Comparison of ENCODE assay signal across 9 mouse cellular contexts in the genomic region with DNA sequence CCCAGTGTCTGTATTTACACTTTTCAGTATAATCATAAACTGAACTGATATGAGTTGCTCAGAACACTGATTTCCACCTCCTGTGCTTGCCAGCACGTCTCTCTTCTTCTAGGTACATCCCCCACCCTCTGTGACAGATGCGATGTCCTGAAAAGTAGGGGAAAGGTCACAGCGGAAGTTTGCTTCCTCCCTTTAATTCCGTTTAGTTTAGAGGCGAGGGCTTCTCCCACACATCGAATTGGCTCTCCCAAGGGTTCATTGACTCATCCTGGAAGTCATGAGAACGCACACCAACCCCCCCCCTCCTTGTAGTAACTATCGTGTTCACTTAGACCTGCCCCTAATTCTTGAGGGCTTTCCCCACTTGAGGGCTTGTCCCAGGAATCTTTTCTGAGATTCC. TPM values are rescaled to one million over a fixed set of nuclear protein-coding genes. Genes with fewer than 3 reads are reported as not detected.
DNase-seq lines count a peak whose midpoint lies in the region; ATAC-seq and TF ChIP-seq lines count a peak whose summit lies in the region.
"Had no signal": no experiment of that assay in that cellular context is flagged by ENCODE, and none has a peak within 500 bp of the region (broad histone marks: within the 10 kb centered on the region; RNA-seq: fewer than 3 reads in every experiment).

No protein-coding gene starts in this region.

- peaks cover 28% of the 10 kb centered on the region for H3K4me1 ChIP-seq in megakaryocyte, embryonic 14.5 days
- H3K4me1 ChIP-seq in heart, embryonic 10.5 days: peaks cover 20% of the 10 kb centered on the region
- peaks cover 5% of the 10 kb centered on the region; the same call in 1 of the 2 replicates for H3K4me1 ChIP-seq in limb, embryonic 14.5 days (ENCODE audit: control insufficient read depth, insufficient read depth, low read length)
- peaks cover 16% of the 10 kb centered on the region for H3K4me1 ChIP-seq in thymus, adult 2 months (replicated peaks; ENCODE audit: control insufficient read depth, insufficient read depth, low read length)
- 0 out of 2 replicates have a peak, but pooled peaks cover 2% of the 10 kb centered on the region for H3K4me1 ChIP-seq in forebrain, embryonic 11.5 days (replicated peaks; ENCODE audit: control insufficient read depth, insufficient read depth, low read length)

- 5% methylated on average over 8 of the region's 8 CpGs for WGBS in heart, embryonic 10.5 days
- 9% methylated on average over 8 of the region's 8 CpGs for WGBS in limb, embryonic 14.5 days
- WGBS in thymus, adult 2 months: 2% methylated on average over 8 of the region's 8 CpGs
- 21% methylated on average over 8 of the region's 8 CpGs for WGBS in forebrain, embryonic 11.5 days

- TF ChIP-seq CTCF in thymus, adult 2 months (IDR thresholded peaks at IDR 0.05; ENCODE audit: borderline replicate concordance, control insufficient read depth, extremely low read depth, insufficient read depth, low read length, poor library complexity): no peak

- ATAC-seq in megakaryocyte, adult 5-6 weeks (ENCODE audit: poor library complexity, severe bottlenecking): no peak
- ATAC-seq in limb, embryonic 14.5 days (ENCODE audit: low FRiP score, low read depth): no peak
- no peak for ATAC-seq in forebrain, embryonic 11.5 days (replicated peaks; ENCODE audit: low FRiP score)

- peak overlapping the region; percentile 59 for H3K4me3 ChIP-seq in megakaryocyte, embryonic 14.5 days (replicated peaks)
- H3K4me3 ChIP-seq in heart, embryonic 10.5 days: peak overlapping the region; percentile 31
- no peak overlapping the region for H3K4me3 ChIP-seq in limb, embryonic 14.5 days (replicated peaks; ENCODE audit: low read length)
- peak overlapping the region; percentile 17 for H3K4me3 ChIP-seq in thymus, adult 2 months (ENCODE audit: control insufficient read depth, insufficient read depth, low read length)
- H3K4me3 ChIP-seq in forebrain, embryonic 11.5 days (ENCODE audit: low read depth, low read length): no peak overlapping the region

- H3K27ac ChIP-seq in heart, embryonic 10.5 days: peak overlapping the region; percentile 44; the same call in 1 of the 2 replicates
- no peak overlapping the region for H3K27ac ChIP-seq in limb, embryonic 14.5 days (replicated peaks; ENCODE audit: low read depth, low read length)
- H3K27ac ChIP-seq in thymus, adult 2 months (ENCODE audit: control insufficient read depth, insufficient read depth, low read length): no peak overlapping the region; the same call in 1 of the 2 replicates
- no peak overlapping the region for H3K27ac ChIP-seq in forebrain, embryonic 11.5 days (ENCODE audit: low read depth, low read length)

- peak overlapping the region; percentile 13; the same call in 1 of the 2 replicates for H3K4me2 ChIP-seq in limb, embryonic 14.5 days (replicated peaks; ENCODE audit: low read depth, low read length, severe bottlenecking)
- no peak overlapping the region for H3K4me2 ChIP-seq in forebrain, embryonic 11.5 days (ENCODE audit: low read depth, low read length, severe bottlenecking)

- TF ChIP-seq POLR2A in limb, embryonic 14.5 days (IDR thresholded peaks at IDR 0.05; ENCODE audit: borderline replicate concordance, extremely low read depth, insufficient read depth, insufficient read length): no peak
- TF ChIP-seq POLR2A in thymus, adult 2 months (IDR thresholded peaks at IDR 0.05; ENCODE audit: control insufficient read depth, extremely low read depth, insufficient read depth, low read length, poor library complexity): no peak

- peaks cover 20% of the 10 kb centered on the region for H3K36me3 ChIP-seq in megakaryocyte, embryonic 14.5 days (replicated peaks; ENCODE audit: low read length)
- H3K36me3 ChIP-seq in heart, embryonic 10.5 days: peaks cover 17% of the 10 kb centered on the region
- peaks cover 11% of the 10 kb centered on the region for H3K36me3 ChIP-seq in limb, embryonic 14.5 days (ENCODE audit: control insufficient read depth, insufficient read depth, low read length)
- H3K36me3 ChIP-seq in thymus, adult 2 months (ENCODE audit: control insufficient read depth, insufficient read depth, low read length): 0 out of 2 replicates have a peak, but pooled peaks cover 3% of the 10 kb centered on the region
- H3K36me3 ChIP-seq in forebrain, embryonic 11.5 days (ENCODE audit: control insufficient read depth, insufficient read depth, low read length): no peaks in the 10 kb centered on the region; the same call in 1 of the 2 replicates

- H3K9ac ChIP-seq in limb, embryonic 14.5 days (ENCODE audit: low read depth, low read length, severe bottlenecking): no peak overlapping the region
- H3K9ac ChIP-seq in forebrain, embryonic 11.5 days (ENCODE audit: low read length): no peak overlapping the region

- DNase-seq in heart, embryonic 10.5 days (ENCODE audit: low spot score): no peak
- DNase-seq in limb, embryonic 14.5 days (ENCODE audit: low spot score): peak; percentile 3
- DNase-seq in thymus, adult 2 months: peak; percentile 31
- no peak for DNase-seq in cerebellum, postnatal 36 days
- no peak for DNase-seq in forebrain, embryonic 11.5 days (ENCODE audit: low spot score)
- DNase-seq in urinary bladder, postnatal 4 days (ENCODE audit: low spot score in 2 of 2): no peak

- no peaks in the 10 kb centered on the region for H3K9me3 ChIP-seq in megakaryocyte, embryonic 14.5 days
- no peaks in the 10 kb centered on the region for H3K9me3 ChIP-seq in heart, embryonic 10.5 days
- no peaks in the 10 kb centered on the region for H3K9me3 ChIP-seq in limb, embryonic 14.5 days (ENCODE audit: control insufficient read depth, low read length)
- no peaks in the 10 kb centered on the region for H3K9me3 ChIP-seq in forebrain, embryonic 11.5 days (ENCODE audit: control insufficient read depth, low read length)

- H3K27me3 ChIP-seq in megakaryocyte, embryonic 14.5 days (replicated peaks): peaks cover 3% of the 10 kb centered on the region
- H3K27me3 ChIP-seq in heart, embryonic 10.5 days (ENCODE audit: insufficient read depth, poor library complexity, severe bottlenecking): no peaks in the 10 kb centered on the region
- H3K27me3 ChIP-seq in limb, embryonic 14.5 days (ENCODE audit: control insufficient read depth, insufficient read depth, low read length): no peaks in the 10 kb centered on the region
- no peaks in the 10 kb centered on the region for H3K27me3 ChIP-seq in thymus, adult 2 months (ENCODE audit: control insufficient read depth, insufficient read depth, low read length)
- no peaks in the 10 kb centered on the region for H3K27me3 ChIP-seq in forebrain, embryonic 11.5 days (ENCODE audit: control insufficient read depth, insufficient read depth, low read length)

RNA-seq across cellular contexts. Expression of gene Hilpda, which starts 1.3 kb away (rescaled TPM):
- polyA plus RNA-seq in megakaryocyte, embryonic 14.5 days (2012; ENCODE audit: insufficient read depth, low replicate concordance): 14.3 and 43.1 TPM in 2 replicates
- total RNA-seq in megakaryocyte, adult 5-6 weeks (2015): 2.2 and 7.1 TPM in 2 replicates
- total RNA-seq in megakaryocyte, adult 5-6 weeks (2017): 1.9 and 3.1 TPM in 2 replicates
- 28.1 and 34.2 TPM in 2 replicates for polyA plus RNA-seq in heart, embryonic 10.5 days (2016; fragmentation: Nextera tagmentation; extraction: Ambion mirVana)
- 39.7 and 48.1 TPM in 2 replicates for polyA plus RNA-seq in limb, embryonic 14.5 days (2012; rRNA removed)
- 48.1 and 53.7 TPM in 2 replicates for polyA plus RNA-seq in limb, embryonic 14.5 days (2014; fragmentation: Nextera tagmentation; extraction: Ambion mirVana)
- polyA plus RNA-seq in thymus, adult 2 months (2012; rRNA removed): 31.3 and 35.9 TPM in 2 replicates
- 27.3 and 29.2 TPM in 2 replicates for polyA plus RNA-seq in forebrain, embryonic 11.5 days (2014; fragmentation: Nextera tagmentation; extraction: Ambion mirVana)

RNA-seq across cellular contexts. Expression of gene Fam71f2, which starts 8.4 kb away (rescaled TPM):
- polyA plus RNA-seq in megakaryocyte, embryonic 14.5 days (2012; ENCODE audit: insufficient read depth, low replicate concordance): not detected in 2 replicates
- not detected in 2 replicates for total RNA-seq in megakaryocyte, adult 5-6 weeks (2015)
- total RNA-seq in megakaryocyte, adult 5-6 weeks (2017): not detected in 2 replicates
- polyA plus RNA-seq in heart, embryonic 10.5 days (2016; fragmentation: Nextera tagmentation; extraction: Ambion mirVana): 0.22 and 0.36 TPM in 2 replicates
- 2.6 and 3.8 TPM in 2 replicates for polyA plus RNA-seq in limb, embryonic 14.5 days (2012; rRNA removed)
- 0.57 and 0.70 TPM in 2 replicates for polyA plus RNA-seq in limb, embryonic 14.5 days (2014; fragmentation: Nextera tagmentation; extraction: Ambion mirVana)
- 2.5 and 2.7 TPM in 2 replicates for polyA plus RNA-seq in thymus, adult 2 months (2012; rRNA removed)
- 0.52 and 0.76 TPM in 2 replicates for polyA plus RNA-seq in forebrain, embryonic 11.5 days (2014; fragmentation: Nextera tagmentation; extraction: Ambion mirVana)

RNA-seq across cellular contexts. Expression of gene Fam71f1, which starts 48.0 kb away (rescaled TPM):
- polyA plus RNA-seq in megakaryocyte, embryonic 14.5 days (2012; ENCODE audit: insufficient read depth, low replicate concordance): not detected in 2 replicates
- not detected in 2 replicates for total RNA-seq in megakaryocyte, adult 5-6 weeks (2015)
- total RNA-seq in megakaryocyte, adult 5-6 weeks (2017): not detected in 2 replicates
- polyA plus RNA-seq in heart, embryonic 10.5 days (2016; fragmentation: Nextera tagmentation; extraction: Ambion mirVana): 0.14 TPM in 1 of 2 replicates, not detected in the other
- 0.10 and 0.27 TPM in 2 replicates for polyA plus RNA-seq in limb, embryonic 14.5 days (2012; rRNA removed)
- polyA plus RNA-seq in limb, embryonic 14.5 days (2014; fragmentation: Nextera tagmentation; extraction: Ambion mirVana): 0.23 TPM in 1 of 2 replicates, not detected in the other
- not detected in 2 replicates for polyA plus RNA-seq in thymus, adult 2 months (2012; rRNA removed)
- not detected in 2 replicates for polyA plus RNA-seq in forebrain, embryonic 11.5 days (2014; fragmentation: Nextera tagmentation; extraction: Ambion mirVana)
- total RNA-seq: left cerebral cortex, postnatal 10 days had no signal

RNA-seq across cellular contexts. Expression of gene Impdh1, which starts 54.8 kb away (rescaled TPM):
- 281 and 443 TPM in 2 replicates for polyA plus RNA-seq in megakaryocyte, embryonic 14.5 days (2012; ENCODE audit: insufficient read depth, low replicate concordance)
- 7.8 and 12.0 TPM in 2 replicates for total RNA-seq in megakaryocyte, adult 5-6 weeks (2015)
- 9.0 and 11.6 TPM in 2 replicates for total RNA-seq in megakaryocyte, adult 5-6 weeks (2017)
- polyA plus RNA-seq in heart, embryonic 10.5 days (2016; fragmentation: Nextera tagmentation; extraction: Ambion mirVana): 50.7 and 54.0 TPM in 2 replicates
- 42.1 and 53.1 TPM in 2 replicates for polyA plus RNA-seq in limb, embryonic 14.5 days (2012; rRNA removed)
- polyA plus RNA-seq in limb, embryonic 14.5 days (2014; fragmentation: Nextera tagmentation; extraction: Ambion mirVana): 46.6 and 49.2 TPM in 2 replicates
- polyA plus RNA-seq in thymus, adult 2 months (2012; rRNA removed): 323 and 354 TPM in 2 replicates
- 38.3 and 40.0 TPM in 2 replicates for polyA plus RNA-seq in forebrain, embryonic 11.5 days (2014; fragmentation: Nextera tagmentation; extraction: Ambion mirVana)

Comparison
In these comparisons a context has a peak if more than half of its experiments do, and no peak if none do; other contexts are left out.
1. H3K4me3 ChIP-seq: peak in megakaryocyte, embryonic 14.5 days (single experiment), heart, embryonic 10.5 days (single experiment) and thymus, adult 2 months (single experiment); none in limb, embryonic 14.5 days (single experiment) and forebrain, embryonic 11.5 days (single experiment).
2. DNase-seq: peak in limb, embryonic 14.5 days (single experiment) and thymus, adult 2 months (single experiment); none in heart, embryonic 10.5 days (single experiment), cerebellum, postnatal 36 days (0 of 2), forebrain, embryonic 11.5 days (single experiment) and urinary bladder, postnatal 4 days (0 of 2).